Mouse (Mus musculus) adipocyte (in vitro differentiated cells): Measurements from ENCODE around the gene Tspear.
"Not testable (repeated sequence)": the region's sequence is repeated elsewhere in the genome, so short reads cannot be mapped to it uniquely, and the experiment has no call there.

Experiments
- DNase-seq: peaks from one replicate; pipeline ENCODE4 v3.0.0-alpha.2; 2016; ENCODE audit warnings: low spot score

Gene Tspear

DNA sequence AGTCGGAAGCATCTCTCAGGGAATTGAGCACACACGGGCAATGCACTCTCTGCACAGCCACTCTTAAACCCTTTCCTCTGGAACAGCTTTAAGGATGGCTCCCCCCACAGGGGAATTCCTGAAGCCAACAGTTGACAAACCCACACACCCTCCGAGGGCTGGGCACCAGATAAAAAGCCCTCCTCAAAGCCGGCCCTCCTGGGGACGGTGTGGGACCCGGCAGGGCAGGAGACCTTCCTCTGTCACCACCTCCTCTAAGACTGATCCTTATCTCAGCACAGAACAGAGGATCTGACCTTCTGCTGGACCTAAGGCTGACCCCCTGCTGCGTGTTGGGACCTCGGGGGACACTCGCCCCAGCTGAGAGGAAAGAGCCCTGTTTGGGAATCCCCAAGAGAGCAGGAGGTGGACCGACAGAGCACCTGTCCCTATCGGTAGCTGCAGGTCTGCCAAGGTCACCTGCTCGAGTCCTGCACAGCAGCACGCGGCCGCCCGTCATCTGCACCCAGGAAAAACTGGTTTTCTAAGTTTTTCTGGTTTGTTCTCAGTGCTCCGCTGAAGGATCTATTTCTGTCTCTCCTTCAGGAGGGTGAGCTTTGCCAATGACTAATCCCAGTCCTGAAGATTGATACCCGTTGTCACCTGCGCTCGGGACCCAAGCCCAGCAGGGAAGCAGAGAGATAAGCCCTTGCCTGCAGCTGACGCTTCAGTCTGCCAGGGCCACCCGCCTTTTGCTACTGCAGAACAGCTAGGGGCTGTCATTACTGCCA lies at the start of gene Tspear:
Gene Tspear (plus strand): TSS at position 675 of the 770 bp plus-strand sequence.
- DNase-seq, result no peak

DNA sequence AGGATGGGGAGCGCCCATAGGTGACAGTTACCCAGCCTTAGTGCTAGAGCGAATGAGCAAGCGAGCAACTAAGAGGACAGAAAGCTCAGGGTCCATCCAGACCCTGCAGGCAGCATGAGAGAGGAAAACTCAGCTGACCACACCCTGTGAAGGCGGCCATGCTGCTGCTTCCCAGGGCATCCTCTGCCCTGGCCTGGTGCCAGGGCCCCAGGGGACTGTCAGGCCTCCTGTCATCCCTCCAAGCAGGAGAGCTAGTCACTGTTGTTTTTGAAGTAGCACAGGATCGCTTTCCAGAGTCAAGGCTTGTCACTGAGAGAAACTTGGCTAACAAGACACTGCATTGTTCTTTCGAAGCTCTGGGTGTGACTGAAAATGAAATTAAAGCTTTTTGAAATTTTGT lies 47.4 kb upstream of the Tspear start:
- DNase-seq, result peak; percentile 60

DNA sequence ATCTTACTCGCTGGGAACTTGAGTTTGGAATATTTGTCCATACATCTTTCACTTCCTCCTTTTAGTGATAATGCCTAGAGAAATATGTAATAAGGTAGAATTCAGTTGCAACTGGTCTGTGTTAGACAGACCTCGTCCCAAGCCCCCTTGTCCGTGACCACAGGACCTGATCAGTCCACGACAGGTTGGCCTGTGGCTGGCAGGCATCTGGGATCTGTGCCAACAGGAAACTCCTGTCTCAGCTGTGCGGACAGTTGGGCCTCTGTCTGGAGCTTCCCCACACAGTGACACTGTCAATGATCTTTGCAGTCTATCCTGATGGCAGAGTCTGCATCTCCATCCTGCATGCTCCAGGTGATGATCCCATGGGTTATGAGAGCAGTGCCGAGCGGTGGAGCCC lies 43.2 kb upstream of the Tspear start:
- no peak for DNase-seq

DNA sequence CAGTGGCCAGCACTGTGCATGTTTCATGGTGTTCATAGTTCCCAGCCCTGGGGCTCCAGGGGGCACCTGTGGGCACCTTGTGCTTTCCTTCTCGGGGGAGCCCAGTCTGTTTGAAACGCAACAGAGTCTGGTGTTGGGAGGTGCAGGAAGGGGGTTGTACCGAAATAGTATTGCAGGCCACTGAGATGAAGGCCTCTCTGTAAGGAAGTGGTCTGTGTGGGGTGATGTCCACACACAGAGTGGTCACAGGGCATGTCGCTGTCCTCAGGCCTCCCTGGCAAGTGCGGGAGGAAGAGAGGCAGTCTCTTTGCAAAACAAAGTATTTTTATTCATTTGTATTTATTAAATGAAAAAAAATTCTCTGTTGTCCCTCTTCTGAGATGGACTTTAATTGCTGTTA lies 40.8 kb upstream of the Tspear start:
- DNase-seq, result no peak

DNA sequence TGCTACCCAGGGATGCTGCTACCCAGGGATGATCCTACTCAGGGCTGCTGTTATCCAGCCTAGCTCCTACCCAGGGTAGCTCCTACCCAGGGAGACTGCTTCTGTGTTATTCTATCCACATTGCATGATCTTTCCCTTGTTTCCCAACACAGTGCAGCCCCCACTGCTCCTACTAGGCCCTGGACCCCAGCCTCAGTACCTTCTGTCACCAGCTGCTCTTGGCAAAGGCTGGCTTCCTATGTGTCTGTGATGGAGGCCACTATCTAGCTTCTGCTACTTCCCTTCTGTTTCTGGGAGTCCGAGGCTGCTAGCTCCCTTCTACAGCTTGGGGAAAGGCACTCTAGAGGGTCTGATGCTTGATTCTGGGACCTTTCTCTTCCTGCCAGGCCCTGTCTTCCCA lies 38.9 kb upstream of the Tspear start:
- no peak for DNase-seq

DNA sequence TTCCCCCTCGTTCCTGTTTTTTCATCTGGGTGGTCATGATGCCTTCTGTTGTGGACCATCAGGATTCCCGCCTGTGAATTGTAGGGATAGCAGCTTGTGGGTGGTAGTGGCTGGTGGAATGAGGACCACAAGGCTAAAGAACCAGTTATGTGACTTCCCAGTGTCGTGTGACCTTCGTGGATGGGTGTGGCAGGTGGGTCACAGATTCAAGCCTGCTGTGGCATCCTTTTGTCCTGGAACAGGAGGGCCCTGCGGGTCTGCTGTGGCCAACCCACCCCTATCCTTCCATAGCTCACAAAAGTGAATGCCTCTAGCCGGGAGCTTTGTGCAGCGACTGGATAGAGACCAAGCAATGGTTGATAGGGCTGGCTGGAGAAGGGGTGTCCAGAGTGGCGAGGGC lies 38.5 kb upstream of the Tspear start:
- DNase-seq, result no peak

DNA sequence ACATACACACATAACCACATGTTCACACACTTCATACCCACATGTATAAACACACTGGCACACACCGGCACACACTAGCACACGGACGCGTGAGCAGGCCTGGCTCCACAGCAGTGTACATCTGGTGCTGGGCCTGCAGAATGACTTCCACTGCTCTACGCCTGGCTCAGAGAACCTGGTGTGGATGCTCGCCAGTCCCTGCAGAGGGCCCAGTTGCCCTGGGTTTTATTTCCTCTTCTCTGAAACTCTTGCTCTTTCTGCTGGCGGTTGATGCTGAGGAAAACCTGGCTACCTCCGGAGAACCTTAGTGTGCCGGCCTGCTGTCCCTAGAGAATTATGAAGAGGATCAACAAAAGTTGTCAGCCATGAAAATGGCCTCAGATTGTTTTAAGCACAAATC lies 34.3 kb upstream of the Tspear start:
- DNase-seq, result no peak

DNA sequence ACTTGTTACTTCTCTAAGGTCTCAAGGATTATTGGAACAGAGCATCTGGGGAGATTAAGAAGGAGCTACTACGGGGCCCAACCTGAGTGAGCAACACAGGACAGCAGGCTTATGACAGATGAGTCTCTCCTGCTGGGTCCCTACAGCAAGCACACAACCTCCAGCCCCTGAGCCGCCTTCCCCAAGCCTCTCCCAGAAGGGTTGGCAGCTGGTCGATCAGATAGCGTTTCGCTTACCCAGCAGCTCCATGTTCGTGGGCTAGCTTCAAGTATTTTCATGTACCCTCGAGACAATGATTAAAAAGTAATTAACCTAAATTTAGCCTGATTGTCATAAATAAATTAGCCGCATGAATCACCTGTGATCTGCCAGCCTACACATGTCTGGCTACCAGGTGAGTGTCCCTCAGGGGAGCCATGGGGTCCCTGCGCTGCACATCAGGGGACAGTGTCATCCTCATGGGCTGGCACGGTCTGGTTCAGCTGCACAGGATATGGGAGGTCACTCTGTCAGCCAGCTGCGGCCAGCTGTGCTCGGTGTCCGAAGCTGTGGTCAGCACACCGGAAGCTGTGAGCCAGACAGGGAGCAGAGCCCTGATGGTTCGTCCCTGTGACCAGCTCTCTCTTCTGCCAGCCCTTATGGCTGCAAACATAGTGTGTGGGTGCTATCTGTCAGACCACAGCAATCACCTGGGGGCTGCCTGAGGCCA lies 27.9 kb upstream of the Tspear start:
- no peak for DNase-seq

DNA sequence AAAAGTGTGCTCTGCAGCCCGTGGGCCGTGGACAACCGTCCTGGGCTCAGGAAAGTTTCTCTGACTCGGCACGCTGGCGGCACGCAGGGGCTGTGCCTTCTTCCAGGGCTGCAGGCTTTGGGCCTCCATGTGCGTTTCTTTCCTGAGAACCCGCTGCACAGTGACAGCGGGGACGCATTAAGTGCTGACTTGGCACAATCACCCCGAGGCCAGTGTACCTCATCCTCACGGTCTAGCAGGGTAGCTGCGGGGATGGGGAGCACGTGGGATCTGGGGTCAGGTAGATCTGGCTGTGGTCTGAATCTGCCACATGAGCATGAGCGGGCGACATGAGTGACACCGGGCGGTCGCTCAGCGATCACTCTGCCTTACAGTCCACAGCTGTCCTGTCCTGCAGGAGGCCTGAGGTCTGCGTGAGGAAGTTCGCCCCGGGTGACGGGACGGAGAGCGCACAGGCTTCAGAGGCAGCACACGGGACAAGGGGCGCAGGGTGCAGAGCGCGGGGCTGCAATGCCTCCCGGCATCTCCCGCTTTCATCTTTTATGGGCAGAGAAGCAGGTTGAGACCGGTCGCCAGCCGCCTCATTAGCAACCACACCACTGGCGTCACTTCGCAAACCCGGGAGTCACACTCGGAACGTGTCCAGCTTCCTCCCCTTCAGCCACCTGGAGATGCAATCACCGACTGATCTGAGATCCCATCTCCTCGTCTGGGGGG lies 22.3 kb upstream of the Tspear start:
- no peak for DNase-seq

DNA sequence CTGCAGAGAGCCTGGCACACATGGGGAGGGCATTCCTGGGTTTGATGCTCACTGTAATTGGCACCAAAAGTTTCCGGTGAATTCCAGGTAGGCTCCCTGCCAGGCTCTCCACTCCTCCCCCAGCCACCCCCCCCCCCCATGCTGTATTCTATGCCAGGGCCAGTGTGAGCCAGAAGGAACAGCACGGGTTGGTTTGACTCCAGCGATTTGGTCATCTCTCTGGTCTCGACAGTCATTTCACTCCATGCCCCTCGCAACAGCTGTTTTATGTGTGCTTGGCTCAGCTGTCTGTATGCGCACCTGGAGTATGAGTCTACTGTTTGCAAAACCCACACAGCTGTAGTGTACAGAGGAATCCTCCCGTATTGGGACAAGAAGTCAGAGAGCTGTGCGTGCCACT lies 20.0 kb upstream of the Tspear start:
- peak; percentile 70 for DNase-seq

DNA sequence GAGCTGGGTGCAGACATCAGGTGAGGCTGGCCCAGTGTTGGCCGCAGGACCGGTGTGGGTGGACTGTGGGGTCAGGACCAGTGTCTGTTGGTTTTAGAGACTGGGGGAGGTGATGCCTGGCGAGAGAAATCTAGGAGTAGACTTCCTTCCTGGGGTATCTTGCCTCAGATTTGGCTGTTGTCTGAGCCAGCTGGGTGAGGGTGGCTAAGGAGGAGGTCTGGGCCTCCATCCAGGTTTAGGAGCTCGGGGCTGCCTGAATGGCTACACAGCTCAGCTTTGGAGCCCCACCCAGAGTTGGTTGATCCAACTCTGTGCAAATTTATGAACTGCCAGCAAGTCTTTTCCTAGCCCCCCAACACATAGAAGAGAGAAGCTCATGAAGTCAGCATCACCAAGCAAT lies 19.0 kb upstream of the Tspear start:
- DNase-seq, result peak; percentile 52

DNA sequence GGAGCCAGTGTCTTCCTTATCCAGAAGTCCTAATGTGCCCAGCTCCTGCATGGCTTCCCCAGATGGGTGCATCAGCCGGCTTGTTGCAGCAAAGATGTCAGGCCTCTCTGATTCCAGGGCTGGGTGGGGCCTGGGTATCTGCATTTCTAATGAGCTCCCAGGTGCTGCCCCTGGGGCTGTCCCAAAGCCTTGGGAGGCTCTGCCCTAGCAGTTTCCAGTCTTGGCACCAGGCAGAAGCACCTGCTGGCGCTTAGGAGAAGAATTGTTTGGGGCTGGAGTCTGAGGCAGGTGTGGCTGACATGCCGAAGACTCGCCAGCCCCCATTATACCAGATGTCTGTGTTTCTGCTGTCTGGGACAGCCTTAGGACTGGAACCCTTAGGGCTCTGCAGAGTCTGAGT lies 15.7 kb upstream of the Tspear start:
- DNase-seq, result no peak

DNA sequence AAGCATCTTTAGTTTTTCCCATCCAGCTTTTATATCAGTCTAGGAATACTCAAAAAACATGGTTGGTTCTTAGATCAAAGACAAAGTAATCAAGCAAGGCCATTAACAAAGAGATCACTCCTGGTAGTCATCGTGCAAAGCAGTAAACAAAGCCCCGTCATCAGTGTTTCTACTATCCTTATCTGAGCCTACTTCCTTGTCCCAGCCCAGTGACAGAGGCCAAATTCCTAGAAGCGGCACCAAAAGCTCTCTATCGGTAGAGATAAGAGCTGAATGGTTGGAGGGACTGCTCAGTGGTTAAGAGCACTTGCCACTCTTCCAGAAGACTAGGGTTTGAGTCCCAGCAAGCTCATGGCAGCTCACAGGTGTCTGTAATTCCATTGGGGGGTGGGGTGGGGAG lies 14.8 kb upstream of the Tspear start:
- no peak for DNase-seq

DNA sequence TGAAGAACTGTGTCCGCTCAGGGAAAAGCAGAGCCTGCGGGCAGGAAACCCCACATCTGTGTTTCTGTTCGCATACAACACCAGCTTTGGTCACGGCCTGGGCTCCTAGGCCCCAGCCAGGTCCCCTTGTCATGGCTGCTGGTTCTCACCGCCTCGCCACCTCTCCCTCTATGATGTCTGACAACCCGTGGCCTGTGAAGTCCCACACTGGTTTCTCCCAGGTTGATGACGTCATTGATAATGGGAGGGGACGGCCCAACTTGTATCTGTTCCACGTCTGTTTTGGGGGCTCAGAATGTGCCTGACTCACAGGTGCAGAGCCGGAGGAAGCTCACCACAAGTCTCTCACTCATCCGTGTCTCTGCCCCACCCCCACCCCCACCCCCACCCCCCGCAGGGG lies 12.6 kb upstream of the Tspear start:
- no peak for DNase-seq

DNA sequence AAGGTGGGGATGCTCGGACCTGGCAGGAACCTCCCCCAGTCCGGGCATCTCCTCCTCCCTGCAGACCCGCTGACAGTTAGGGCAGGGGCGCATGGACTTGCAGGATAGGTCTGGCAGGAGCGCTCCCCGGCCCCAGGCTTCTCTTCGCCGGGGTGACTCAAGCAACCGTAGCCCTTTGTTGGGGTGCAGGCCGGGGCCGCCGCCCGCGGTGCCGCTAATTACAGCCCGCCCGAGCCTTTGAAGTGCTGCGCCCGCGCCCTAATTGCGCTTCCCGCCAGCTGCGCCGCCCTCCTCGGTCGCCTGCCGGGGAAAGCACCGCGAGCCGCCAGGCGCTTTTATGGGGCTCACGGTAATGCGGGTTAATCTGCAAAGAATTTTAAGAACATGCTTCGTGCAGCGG lies 8.8 kb upstream of the Tspear start:
- DNase-seq, result no peak

DNA sequence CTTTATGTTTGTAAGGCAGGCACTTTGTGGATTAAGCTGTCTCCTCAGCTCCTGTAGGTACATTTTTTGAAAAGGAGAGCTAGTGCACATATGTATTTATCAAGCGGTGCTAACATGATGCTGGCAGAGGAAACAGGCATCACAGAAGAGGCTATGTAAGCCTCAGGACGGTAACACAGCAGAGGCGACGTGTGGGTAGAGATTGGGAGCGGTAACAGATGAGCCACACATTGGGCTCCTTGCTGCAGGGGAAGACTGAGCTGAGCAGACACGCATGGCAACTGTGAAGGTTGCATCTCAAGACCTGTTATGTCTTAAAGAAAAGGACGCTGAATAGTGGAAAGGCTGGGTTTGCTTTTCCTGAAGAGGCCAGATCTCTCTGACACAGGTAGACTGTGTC lies 3.4 kb upstream of the Tspear start:
- no peak for DNase-seq

DNA sequence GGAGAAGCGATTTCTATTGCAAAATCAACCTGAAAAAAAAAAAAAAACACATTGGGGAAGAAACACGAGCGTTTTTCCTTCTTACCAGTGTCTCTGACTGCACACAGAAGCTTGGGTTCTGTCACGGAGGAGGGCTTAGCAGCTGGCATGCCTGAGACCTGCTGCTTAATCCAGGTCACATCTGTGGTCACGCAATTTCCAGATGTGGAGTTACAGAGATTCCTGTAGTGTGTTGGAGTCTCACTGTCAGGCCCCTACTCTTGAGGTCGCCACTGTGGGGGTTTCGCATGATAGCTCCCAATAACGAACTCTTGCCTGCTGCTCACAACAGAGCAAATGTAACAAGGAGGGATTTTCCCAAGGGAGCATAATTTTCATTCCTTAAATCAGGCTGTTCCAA lies 2.2 kb upstream of the Tspear start:
- no peak for DNase-seq

DNA sequence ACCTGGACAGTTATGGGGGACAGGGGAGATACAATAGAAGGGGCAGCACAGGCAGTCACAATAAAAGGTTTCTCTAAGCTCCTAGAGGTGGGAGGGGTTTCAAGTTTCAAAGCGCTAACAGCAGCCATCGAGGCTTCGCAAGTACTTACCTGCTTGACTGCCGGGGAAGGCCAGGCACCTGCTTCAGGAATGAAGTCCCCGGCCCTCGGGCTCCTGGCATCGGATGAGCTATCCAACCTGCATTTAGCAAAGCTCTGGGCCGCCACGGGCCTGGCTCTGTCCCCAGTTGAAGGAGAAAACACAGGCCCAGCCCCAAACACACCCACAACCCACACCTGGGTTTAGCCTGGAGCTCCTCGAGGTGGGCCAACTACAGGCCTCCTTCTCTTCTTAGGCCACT lies 652 bp downstream of the Tspear start:
- DNase-seq, result no peak

DNA sequence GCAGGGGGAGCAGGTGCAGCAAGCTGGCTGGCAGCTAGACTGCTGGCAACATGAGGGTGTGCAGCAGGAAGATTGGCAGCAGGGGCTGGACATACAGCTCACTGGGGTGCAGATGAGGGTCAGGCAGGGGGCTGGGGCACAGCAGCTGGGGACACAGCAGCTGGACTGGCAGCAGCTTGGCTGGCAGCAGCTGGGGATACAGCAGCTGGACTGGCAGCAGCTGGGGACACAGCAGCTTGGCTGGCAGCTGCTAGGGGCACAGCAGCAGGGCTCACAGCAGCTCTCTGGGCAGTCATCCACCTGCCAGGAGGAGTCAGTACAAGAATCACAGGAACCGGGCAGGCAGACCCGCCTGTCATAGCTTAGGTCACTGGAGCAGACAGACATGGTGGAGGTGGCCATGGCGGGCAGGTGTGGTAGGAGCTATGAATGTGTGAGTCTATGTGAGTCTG lies 4.0 kb downstream of the Tspear start, which contains the start of gene Gm19402:
Gene Gm19402 (minus strand): TSS at position 402 of the 452 bp plus-strand sequence.
- DNase-seq, result not testable (repeated sequence)

DNA sequence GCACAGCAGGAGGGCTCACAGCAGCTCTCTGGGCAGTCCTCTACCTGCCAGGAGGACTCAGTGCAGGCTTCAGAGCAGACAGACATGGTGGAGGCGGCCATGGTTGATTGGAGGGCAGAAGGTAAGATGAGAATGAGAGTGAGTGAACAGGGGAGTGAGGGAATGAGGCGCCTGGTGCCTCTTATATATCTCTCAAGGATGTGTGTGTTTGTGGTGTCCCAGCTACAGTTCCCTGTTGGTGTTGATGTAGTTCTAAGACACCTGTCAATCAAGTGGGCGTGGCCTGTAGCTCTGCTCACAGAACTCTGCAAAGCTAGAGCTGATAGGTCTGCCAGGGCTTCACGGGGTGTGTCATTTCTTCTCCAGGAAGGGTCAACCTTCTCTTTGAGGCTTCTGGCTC lies 10.8 kb downstream of the Tspear start, which contains the start of gene Gm9508:
Gene Gm9508 (minus strand): TSS at position 101 of the 400 bp plus-strand sequence.
- peak; percentile 21 for DNase-seq

DNA sequence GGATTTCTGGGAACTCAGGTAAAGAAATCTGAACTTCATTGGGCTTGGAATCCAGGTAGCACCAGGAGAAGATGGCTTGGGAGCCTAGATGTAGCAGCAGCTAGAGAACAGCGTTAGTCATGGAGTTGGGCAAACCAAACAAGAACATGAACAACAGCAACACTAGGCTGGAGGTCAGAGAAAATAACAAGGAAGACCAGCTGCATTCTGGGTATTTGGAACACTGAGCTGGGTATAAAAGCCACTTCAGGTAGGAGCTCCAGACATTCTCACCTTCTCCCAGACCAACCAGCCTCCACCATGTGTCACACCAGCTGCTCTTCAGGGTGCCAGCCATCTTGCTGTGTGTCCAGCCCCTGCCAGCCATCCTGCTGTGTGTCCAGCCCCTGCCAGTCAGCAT lies 20.0 kb downstream of the Tspear start, which contains the start of gene Gm10272:
Gene Gm10272 (plus strand): TSS at position 301 of the 400 bp plus-strand sequence.
- DNase-seq, result no peak

DNA sequence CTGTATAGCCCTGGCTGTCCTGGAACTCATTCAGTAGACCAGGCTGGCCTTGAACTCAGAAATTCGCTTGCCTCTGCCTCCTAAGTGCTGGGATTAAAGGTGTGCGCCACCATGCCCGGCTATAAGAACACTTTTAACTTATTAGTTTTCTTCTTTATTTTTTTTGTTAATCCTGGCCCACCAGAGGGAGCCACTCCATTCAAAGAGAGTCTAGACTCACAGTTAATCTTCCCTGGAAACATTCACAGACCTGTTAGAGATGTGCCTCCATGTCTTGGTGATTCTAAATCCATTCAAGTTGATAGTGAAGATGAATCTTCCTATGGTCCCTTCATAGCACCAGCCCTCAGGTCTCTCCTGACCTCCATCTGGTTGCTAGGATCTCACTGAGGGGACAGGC lies 23.5 kb downstream of the Tspear start:
- no peak for DNase-seq

DNA sequence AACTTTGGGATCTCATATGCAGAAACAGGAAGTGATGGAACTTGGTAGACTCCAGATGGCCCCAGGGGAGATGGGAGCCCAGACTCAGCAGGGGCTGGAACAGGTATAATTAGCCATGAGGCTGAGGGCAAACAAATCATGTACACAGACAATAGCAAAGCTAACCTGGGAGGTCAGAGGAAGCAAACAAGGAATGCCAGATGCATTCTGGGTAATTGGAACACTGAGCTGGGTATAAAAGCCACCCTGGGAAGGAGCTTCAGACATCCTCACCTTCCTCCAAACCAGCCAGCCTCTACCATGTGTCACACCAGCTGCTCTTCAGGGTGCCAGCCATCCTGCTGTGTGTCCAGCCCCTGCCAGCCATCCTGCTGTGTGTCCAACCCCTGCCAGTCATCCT lies 24.8 kb downstream of the Tspear start, which contains the start of gene Gm10024:
Gene Gm10024 (plus strand): TSS at position 301 of the 400 bp plus-strand sequence.
- not testable (repeated sequence) for DNase-seq
